Mouse (Mus musculus): Measurements from ENCODE around the gene Fnbp1. TPM values are rescaled to one million over a fixed set of nuclear protein-coding genes. Genes with fewer than 3 reads are reported as not detected.

Gene Fnbp1
- total RNA-seq, 1 experiment from 2014 or later: 53.0 TPM

DNA sequence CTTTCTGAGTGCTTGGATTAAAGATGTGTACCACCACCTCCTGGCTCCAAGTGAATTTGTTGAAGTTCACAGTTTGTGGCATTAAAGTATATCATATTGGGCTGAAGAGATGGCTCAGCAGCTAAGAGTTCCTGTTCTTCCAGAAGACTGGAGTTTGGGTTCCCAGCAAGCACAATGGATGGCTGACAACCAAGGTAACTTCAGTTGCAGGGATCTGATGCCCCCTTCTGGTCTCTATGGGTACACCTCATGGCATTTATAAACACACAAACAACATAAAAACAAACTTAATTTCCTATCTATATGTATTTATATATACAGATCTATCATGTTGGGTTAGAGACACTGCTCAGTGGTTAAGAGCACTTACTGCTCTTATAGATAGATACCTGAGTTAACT, 9.0 kb upstream of the Fnbp1 start:
- no peak for DNase-seq

GRCm38 (mm10) chr2:31147054-31147453, 5.2 kb upstream of the Fnbp1 start:
- DNase-seq: no peak

GRCm38 (mm10) chr2:31144901-31145300, 3.1 kb upstream of the Fnbp1 start:
- DNase-seq: no peak

DNA sequence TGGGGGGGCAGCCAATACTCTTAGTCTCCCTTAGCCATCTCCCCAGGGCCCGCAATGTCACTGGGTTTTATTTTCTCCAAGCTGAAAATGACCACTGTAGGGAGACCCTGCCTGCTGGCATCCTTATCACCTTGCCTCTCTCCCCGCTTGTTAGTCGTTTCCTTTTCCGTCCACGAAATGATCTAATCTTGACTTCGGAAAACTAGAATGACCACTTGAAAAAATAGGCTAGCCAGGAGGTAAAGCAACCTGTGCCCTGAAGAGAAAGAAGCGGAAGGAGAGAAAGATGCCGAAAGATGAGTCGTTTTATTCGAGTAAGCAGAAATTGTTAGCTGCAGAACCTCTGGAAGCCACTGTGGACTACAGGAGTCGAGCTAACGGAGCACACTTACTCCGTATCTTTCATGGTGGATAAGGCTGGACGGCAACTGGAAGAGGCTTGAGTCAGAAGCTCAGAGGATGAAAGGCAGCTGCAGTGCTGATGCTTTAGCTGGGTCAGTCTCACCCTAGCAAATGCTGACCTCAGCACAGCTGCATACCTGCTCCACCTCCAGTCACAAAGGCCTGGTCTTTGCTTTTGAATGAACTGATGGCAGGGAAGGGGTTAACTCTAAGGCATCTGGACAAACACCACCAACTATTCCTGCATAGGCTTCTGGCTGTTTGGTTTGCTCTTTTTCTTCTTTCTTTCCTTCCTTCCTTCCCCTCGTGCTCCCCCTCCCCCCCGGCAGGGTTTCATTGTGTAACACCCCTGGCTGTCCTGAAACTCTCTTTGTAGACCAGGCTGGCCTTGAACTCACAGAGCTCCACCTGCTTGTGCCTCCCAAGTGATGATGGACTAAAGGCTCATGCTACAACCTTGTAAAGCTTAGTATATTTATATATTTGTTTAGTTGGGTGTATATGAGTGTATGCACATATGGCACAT, 2.2 kb upstream of the Fnbp1 start:
- DNase-seq: no peak

DNA sequence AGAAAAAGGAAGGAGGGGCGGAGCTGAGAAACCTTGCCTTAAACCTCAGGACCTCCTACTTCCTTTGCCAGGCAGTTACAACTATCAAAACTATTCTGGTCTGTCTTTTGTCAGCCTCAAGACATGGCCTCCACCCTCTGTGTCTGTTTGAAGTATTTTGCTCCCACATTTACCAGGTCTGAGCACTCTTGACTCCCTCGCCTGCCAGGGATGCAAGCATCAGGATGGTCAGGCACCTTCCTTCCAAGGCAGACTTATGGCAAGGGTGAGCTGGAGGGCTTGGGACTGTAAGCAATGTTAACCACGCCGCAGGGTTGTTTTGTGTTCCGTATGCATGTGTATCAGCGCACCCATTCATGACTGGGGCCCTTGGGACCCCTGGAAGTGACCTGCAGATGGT, 1.5 kb upstream of the Fnbp1 start:
- DNase-seq: no peak

DNA sequence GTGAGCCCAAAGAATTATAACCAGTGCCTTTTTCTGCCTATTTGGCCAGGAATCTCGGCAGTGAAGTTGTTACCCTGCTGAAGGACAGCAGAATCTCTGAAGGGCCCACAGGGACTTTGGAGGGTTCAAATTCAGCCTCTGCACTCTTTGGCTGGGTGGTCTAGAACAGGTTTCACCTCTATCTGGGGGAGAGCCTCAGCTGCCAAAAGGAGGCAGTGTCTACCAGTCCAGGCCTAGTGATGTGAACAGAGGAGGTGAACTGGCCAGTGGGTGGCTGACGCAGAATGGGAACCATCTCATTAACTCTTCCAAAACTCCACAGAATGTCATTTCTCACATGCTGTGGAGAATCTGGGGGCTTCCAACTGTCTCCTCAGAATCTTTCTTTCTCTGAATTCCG, 697 bp upstream of the Fnbp1 start:
- DNase-seq: no peak

GRCm38 (mm10) chr2:31141074-31141866, 538 bp downstream of the Fnbp1 start:
- DNase-seq: peak; percentile 62

GRCm38 (mm10) chr2:31140772-31141073, 1.1 kb downstream of the Fnbp1 start:
- no peak for DNase-seq

DNA sequence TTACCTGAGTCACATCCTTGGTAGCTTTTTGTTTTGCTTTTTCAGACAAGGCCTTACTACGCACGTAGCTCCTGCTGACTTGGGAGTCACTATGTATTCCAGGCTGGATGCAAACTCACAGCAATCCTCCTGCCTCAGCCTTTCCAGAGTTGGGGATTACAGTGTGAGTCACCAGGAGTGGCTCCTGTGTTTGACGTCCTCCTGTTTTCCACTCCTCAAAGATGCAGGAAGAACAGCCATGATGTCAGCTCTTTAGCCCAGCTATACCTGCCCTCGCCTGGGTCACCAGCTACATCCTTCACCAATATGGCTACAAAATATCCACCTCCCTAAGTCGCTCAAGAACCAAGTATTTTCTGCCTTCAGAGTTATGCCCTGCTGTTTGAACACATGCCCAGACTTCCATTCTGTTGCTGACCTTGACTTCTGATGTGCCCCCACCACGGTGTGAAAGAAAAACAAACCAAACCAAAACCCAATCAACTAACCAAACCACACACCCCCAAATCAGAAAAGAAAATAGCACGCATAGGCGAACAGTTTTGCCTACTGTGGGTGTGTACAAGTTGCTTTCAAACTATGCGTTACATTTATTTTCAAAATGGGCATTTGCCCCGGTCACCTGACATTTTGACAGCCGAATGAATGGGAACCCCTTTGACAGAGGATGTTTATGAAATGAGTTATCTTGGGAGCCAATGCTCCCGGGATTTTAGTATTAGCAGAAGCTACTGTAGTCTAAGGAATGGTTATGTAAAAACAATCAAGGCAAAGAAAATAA, 1.6 kb downstream of the Fnbp1 start:
- no peak for DNase-seq

GRCm38 (mm10) chr2:31139174-31139632, 2.6 kb downstream of the Fnbp1 start:
- DNase-seq: no peak

- DNase-seq: no peak
Measured at GRCm38 (mm10) chr2:31137018-31137590, 4.7 kb downstream of the Fnbp1 start.

DNA sequence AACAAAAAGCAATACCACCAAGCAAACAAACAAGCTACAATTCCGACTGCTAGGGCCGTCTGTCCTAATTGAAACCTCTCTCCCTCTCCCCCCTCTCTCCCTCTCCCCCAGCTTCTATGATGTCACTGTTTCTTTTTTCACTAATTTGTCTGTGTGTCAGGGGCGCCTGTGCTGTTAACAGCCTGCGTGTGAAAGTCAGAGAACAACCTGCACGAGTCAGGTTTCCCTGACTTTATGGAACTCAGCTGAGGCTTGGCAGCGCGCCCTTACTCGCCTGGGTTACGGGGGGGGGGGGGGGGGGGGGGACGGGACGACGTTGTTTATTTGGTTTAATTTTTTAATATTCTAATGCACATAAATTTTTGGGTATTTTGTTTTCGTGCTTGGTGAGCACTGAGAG, 5.5 kb downstream of the Fnbp1 start:
- DNase-seq: no peak

- no peak for DNase-seq
Measured at GRCm38 (mm10) chr2:31135512-31135931, 6.3 kb downstream of the Fnbp1 start.

GRCm38 (mm10) chr2:31133981-31134380, 7.8 kb downstream of the Fnbp1 start:
- no peak for DNase-seq

DNA sequence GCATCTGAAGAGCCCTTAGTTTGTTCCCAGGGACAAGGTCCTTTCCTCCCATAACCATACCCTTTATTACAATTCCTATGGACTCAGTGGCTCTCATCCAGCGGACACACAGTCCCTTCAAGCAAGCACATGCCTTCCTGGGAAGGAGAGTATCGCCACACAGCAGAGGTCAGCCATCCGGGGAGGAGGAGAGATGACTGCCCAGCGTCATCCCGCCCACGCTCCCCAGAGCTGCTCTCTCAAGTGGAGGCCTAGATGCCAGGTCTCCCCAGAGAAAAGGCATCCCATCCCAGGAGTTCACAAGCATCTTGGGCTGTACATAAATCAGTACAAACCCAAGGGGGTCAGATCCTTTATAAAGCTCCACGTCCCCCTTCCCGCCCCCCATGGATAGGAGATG, 9.1 kb downstream of the Fnbp1 start:
- DNase-seq: peak; percentile 50

- peak; percentile 51 for DNase-seq
Measured at GRCm38 (mm10) chr2:31130815-31131299, 11.0 kb downstream of the Fnbp1 start.

GRCm38 (mm10) chr2:31129742-31130518, 11.9 kb downstream of the Fnbp1 start:
- no peak for DNase-seq

- peak; percentile 70 for DNase-seq
Measured at GRCm38 (mm10) chr2:31127899-31128298, 13.9 kb downstream of the Fnbp1 start.

DNA sequence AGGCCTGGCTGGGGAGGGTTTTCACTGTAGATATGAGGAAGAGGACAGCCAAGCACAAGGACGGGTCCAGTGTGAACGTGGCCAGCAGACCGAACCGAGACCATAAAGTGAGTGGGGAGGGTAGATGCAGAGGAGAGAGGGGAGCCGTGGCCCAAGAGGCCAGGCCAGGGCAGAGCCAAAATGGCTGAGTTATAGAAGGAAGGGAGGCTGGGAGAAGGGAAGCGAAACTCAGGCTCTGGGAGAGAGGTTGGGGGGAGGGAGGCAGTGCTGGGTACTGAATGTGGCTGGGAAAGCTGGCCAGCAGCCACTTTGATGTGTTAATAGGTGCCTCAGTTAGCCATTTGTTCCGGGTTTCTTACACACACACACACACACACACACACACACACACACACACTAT, 14.6 kb downstream of the Fnbp1 start:
- no peak for DNase-seq

DNA sequence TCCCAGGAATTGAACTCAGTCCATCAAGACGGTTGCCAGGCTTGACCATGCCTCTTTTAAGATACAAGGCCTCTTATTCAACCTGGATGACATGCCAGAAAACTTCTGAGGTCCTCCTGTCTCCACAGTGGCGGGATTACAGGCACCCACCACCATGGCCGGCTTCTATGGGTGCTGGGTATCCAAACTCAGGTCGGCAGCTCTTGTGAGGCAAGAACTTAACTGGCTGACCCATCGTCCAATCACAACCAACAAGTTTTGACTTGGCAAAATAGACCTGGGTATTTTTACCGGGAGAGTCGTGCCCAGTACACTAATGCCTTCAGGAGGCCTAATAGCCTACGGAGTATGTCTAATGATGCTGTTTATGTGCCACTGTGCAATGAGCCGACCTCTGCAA, 15.8 kb downstream of the Fnbp1 start:
- no peak for DNase-seq

- DNase-seq: no peak
Measured at GRCm38 (mm10) chr2:31125156-31125555, 16.7 kb downstream of the Fnbp1 start.
